In the genomic region with DNA sequence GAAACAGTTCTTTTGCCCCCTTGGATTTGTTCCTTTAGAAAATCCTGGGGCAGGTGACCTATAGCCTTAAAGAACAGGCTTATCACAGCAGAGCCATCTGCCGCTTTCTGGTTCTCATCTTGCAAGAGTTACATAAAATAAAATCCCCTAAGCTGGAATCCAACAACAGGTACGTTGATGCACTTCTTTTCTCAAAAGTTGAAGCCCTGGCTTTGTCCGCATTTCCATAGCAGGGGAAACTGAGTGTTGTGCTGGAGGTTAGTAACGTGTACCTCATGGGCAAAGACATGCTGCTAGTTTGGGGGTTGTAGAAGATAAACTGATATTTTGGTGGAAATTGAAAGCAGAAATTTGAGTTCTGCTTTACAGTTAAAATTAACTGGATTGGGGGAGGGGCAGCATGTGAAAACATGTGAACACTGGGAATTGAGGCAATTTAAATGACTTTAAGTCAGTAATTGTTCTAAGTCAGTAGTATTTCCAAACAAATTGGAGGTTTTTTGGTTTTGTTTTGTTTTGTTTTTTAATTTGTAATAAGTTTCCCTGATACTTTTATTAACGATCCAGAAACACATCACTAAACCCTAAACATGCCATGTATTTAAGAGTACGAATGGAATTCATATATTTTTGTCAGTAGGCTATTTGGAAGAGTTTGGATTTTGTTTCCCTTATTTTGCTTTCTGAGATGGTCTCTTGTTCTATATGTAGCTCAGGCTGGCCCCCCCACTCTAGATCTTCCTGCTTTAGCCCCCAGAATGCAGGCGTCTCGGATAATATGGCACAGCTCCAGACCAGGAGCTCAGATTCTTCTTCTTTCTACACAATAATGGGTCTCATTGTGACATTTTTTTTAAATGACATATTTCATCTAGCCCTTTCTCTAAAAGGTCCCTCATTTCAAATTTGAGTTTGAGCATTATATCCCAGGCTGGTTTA, we compare ENCODE assay signal across 7 mouse cellular contexts. TPM values are rescaled to one million over a fixed set of nuclear protein-coding genes. Genes with fewer than 3 reads are reported as not detected.
A peak's percentile ranks its signal among the peaks of the same experiment; 100 is the strongest.
DNase-seq lines count a peak whose midpoint lies in the region; ATAC-seq and TF ChIP-seq lines count a peak whose summit lies in the region.

No protein-coding gene starts in this region.

- H3K4me2 ChIP-seq in forebrain, embryonic 15.5 days (replicated peaks) = peak overlapping the region; percentile 81

- peak overlapping the region; percentile 42 for H3K4me3 ChIP-seq in left cerebral cortex, adult 2 months
- peak overlapping the region; percentile 54 for H3K4me3 ChIP-seq in forebrain, embryonic 15.5 days
- H3K4me3 ChIP-seq in midbrain, embryonic 10.5 days = peak overlapping the region; percentile 58

- ATAC-seq in forebrain, embryonic 15.5 days (replicated peaks) = no peak
- ATAC-seq in megakaryocyte progenitor cell, adult 5-6 weeks (replicated peaks; ENCODE audit: poor library complexity) = no peak

- peak overlapping the region; percentile 19; the same call in 1 of the 2 replicates for H3K27ac ChIP-seq in left cerebral cortex, adult 2 months
- 0 out of 2 replicates have a peak overlapping the region, but pooled peaks have one; percentile 25 for H3K27ac ChIP-seq in forebrain, embryonic 15.5 days (replicated peaks)
- peak overlapping the region; percentile 49; the same call in 1 of the 2 replicates for H3K27ac ChIP-seq in midbrain, embryonic 10.5 days (replicated peaks)

- peaks cover 58% of the 10 kb centered on the region for H3K4me1 ChIP-seq in forebrain, embryonic 15.5 days
- H3K4me1 ChIP-seq in midbrain, embryonic 10.5 days = peaks cover 55% of the 10 kb centered on the region

- 31% methylated on average over 8 of the region's 8 CpGs for WGBS in forebrain, embryonic 15.5 days
- WGBS in midbrain, embryonic 10.5 days = 78% methylated on average over 8 of the region's 8 CpGs

- DNase-seq in left cerebral cortex, adult 2 months (ENCODE audit: extremely low spot score in 1 of 2, low spot score in 2 of 2) = no peak
- no peak for DNase-seq in left cerebral cortex, postnatal 36 days (ENCODE audit: low spot score in 2 of 2)
- peak; percentile 47 for DNase-seq in T-cell, adult 2 months (ENCODE audit: low spot score)
- no peak for DNase-seq in midbrain, embryonic 10.5 days (ENCODE audit: low spot score)
- DNase-seq in urinary bladder, postnatal 36 days (ENCODE audit: low spot score in 2 of 2) = no peak

- peak overlapping the region; percentile 52 for H3K9ac ChIP-seq in forebrain, embryonic 15.5 days (replicated peaks)

- TF ChIP-seq CTCF in left cerebral cortex, adult 2 months (IDR thresholded peaks at IDR 0.05) = no peak

- intact Hi-C loops in left cerebral cortex, adult 2 months (cut with DNase I) = loop anchor here (5.0 to 10.0 kb wide), 4 partner anchors 288 to 457 kb away; no protein-coding TSS in a partner anchor
- intact Hi-C loops in left cerebral cortex, postnatal 36 days (cut with DNase I) = loop anchor here (2.0 to 10.0 kb wide), 4 partner anchors 107 to 541 kb away; no protein-coding TSS in a partner anchor

- H3K36me3 ChIP-seq in forebrain, embryonic 15.5 days = peaks cover 9% of the 10 kb centered on the region; the same call in 1 of the 2 replicates
- H3K36me3 ChIP-seq in midbrain, embryonic 10.5 days = peaks cover 56% of the 10 kb centered on the region

- H3K9me3 ChIP-seq in forebrain, embryonic 15.5 days = no peaks in the 10 kb centered on the region
- H3K9me3 ChIP-seq in midbrain, embryonic 10.5 days (replicated peaks) = no peaks in the 10 kb centered on the region

- no peaks in the 10 kb centered on the region for H3K27me3 ChIP-seq in forebrain, embryonic 15.5 days
- H3K27me3 ChIP-seq in midbrain, embryonic 10.5 days (ENCODE audit: low read depth, poor library complexity, severe bottlenecking) = no peaks in the 10 kb centered on the region

RNA-seq across cellular contexts. Expression of gene Btg1, which starts 3.4 kb away (rescaled TPM):
- 10 to 100 TPM; 35.2 to 36.4 TPM for total RNA-seq in left cerebral cortex, adult 2 months (2021)
- total RNA-seq in left cerebral cortex, postnatal 36 days (2021) = 10 to 100 TPM; 34.8 to 41.6 TPM
- polyA plus RNA-seq in forebrain, embryonic 15.5 days (2015; fragmentation: Nextera tagmentation; extraction: Ambion mirVana) = 60.0 and 61.2 TPM in 2 replicates
- 30.5 and 38.9 TPM in 2 replicates for polyA plus RNA-seq in midbrain, embryonic 10.5 days (2016; fragmentation: Nextera tagmentation; extraction: Ambion mirVana)
- 35.2 and 37.5 TPM in 2 replicates for total RNA-seq in megakaryocyte progenitor cell, adult 5-6 weeks (2015)
- 31.5 and 34.6 TPM in 2 replicates for total RNA-seq in megakaryocyte progenitor cell, adult 5-6 weeks (2017)
